Mouse (Mus musculus): Measurements from ENCODE around the gene Gm20715.

DNA sequence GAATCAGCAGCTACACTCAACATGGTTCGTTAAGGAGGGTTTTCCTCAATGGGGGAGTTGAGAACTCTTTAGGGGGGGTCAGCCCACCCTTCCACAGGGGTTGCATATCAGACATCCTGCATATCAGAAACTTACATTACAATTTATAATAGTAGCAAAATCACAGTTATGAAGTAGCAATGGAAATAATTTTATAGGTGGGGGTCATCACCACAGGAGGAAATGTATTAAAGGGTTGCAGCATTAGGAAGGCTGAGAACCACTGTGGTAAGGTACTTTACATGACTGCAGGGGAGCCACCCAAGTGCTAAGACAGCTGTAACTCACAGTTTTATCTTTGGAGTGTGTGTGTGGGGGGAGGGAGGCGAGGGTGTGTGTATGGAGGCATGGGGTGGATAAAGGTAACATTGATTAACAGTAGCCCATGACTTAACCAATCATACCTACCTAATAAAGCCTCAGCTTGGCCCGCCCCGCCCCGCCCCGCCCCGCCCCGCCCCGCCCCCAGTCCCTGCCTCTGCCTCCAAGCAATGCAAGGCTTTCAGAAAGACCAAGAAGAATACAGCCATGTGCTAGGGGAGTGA, 49.5 kb upstream of the Gm20715 start:
- TF ChIP-seq CTCF (IDR thresholded peaks at IDR 0.05; ENCODE audit: borderline replicate concordance, control insufficient read depth, extremely low read depth, insufficient read depth, low read length, poor library complexity) (no peak), POLR2A (IDR thresholded peaks at IDR 0.05; ENCODE audit: control insufficient read depth, extremely low read depth, insufficient read depth, low read length, poor library complexity) (no peak)

Measured in thymus, adult 2 months (tissue).